Mouse (Mus musculus) testis, postnatal 14 days (tissue): ENCODE data around the gene Vps26c.
"Not testable (repeated sequence)": the region's sequence is repeated elsewhere in the genome, so short reads cannot be mapped to it uniquely, and the experiment has no call there.

Experiments used
- DNase-seq: peaks from one replicate; pipeline ENCODE4 v3.0.0; 2021; ENCODE audit warnings: low spot score

Vps26c gene

GRCm38 (mm10) chr16:94545781-94546562, 19.3 kb upstream of the Vps26c start:
- no peak for DNase-seq

- no peak for DNase-seq
Observed at GRCm38 (mm10) chr16:94544540-94545105, 18.0 kb upstream of the Vps26c start.

- DNase-seq: no peak
Observed at GRCm38 (mm10) chr16:94542898-94543297, 16.3 kb upstream of the Vps26c start.

- DNase-seq: no peak
Observed at GRCm38 (mm10) chr16:94540140-94540539, 13.5 kb upstream of the Vps26c start.

- no peak for DNase-seq
Observed at GRCm38 (mm10) chr16:94537159-94537527, 10.5 kb upstream of the Vps26c start.

- DNase-seq: no peak
Observed at GRCm38 (mm10) chr16:94536417-94537158, 10.0 kb upstream of the Vps26c start.

GRCm38 (mm10) chr16:94535716-94536115, 9.1 kb upstream of the Vps26c start:
- DNase-seq: no peak

- DNase-seq: no peak
Observed at GRCm38 (mm10) chr16:94533679-94534078, 7.0 kb upstream of the Vps26c start.

GRCm38 (mm10) chr16:94531268-94531667, 4.6 kb upstream of the Vps26c start:
- DNase-seq: no peak

- DNase-seq: no peak
Observed at GRCm38 (mm10) chr16:94527546-94527945, 916 bp upstream of the Vps26c start.

- no peak for DNase-seq
Observed at GRCm38 (mm10) chr16:94527152-94527534, 513 bp upstream of the Vps26c start.

- DNase-seq: no peak
Observed at GRCm38 (mm10) chr16:94525955-94526343, 681 bp downstream of the Vps26c start.

GRCm38 (mm10) chr16:94524691-94525090, 1.9 kb downstream of the Vps26c start:
- DNase-seq: no peak

GRCm38 (mm10) chr16:94523594-94524377, 2.8 kb downstream of the Vps26c start:
- DNase-seq: no peak

GRCm38 (mm10) chr16:94519028-94519427, 7.6 kb downstream of the Vps26c start:
- DNase-seq: no peak

- DNase-seq: no peak
Observed at GRCm38 (mm10) chr16:94517606-94518005, 9.0 kb downstream of the Vps26c start.

- no peak for DNase-seq
Observed at GRCm38 (mm10) chr16:94509983-94510382, 16.6 kb downstream of the Vps26c start.

GRCm38 (mm10) chr16:94508769-94509168, 17.9 kb downstream of the Vps26c start:
- DNase-seq: no peak

GRCm38 (mm10) chr16:94507071-94507470, 19.6 kb downstream of the Vps26c start:
- no peak for DNase-seq

- no peak for DNase-seq
Observed at GRCm38 (mm10) chr16:94504192-94504591, 22.4 kb downstream of the Vps26c start.

GRCm38 (mm10) chr16:94497911-94498310, 28.7 kb downstream of the Vps26c start:
- no peak for DNase-seq

- not testable (repeated sequence) for DNase-seq
Observed at GRCm38 (mm10) chr16:94497176-94497575, 29.5 kb downstream of the Vps26c start.
